Mouse (Mus musculus) heart, adult 2 months (tissue): Measurements from ENCODE around the gene Zg16. TPM values are rescaled to one million over a fixed set of nuclear protein-coding genes. Genes with fewer than 3 reads are reported as not detected.

ENCODE experiments used
- DNase-seq, 2 experiments: peaks; one replicate each; pipeline ENCODE4 v3.0.0; 2021
- H3K27ac ChIP-seq: fragments of 200-600 bp; 2 replicates; pipeline ENCODE4 v1.8.1; 2022
- H3K27me3 ChIP-seq: fragments of 200-500 bp; 2 replicates; pipeline ENCODE4 v1.6.1; 2012; ENCODE audit warnings: mild to moderate bottlenecking, low read length, inconsistent platforms, mixed read lengths; ENCODE audit not compliant: control insufficient read depth, insufficient read depth
- H3K36me3 ChIP-seq: fragments of 200-500 bp; 2 replicates; pipeline ENCODE4 v1.6.1; 2012; ENCODE audit warnings: low read length, inconsistent platforms; ENCODE audit not compliant: control insufficient read depth, insufficient read depth
- H3K4me1 ChIP-seq: fragments of 200-500 bp; 2 replicates; pipeline ENCODE4 v1.6.1; 2011; ENCODE audit warnings: low read length; ENCODE audit not compliant: control insufficient read depth, insufficient read depth
- H3K4me3 ChIP-seq: fragments of 200-600 bp; 2 replicates; pipeline ENCODE4 v1.8.1; 2022
- H3K79me2 ChIP-seq: fragments of 200-500 bp; replicated peaks from 2 replicates; pipeline ENCODE4 v1.6.1; 2012; ENCODE audit warnings: mild to moderate bottlenecking, inconsistent platforms, low read length, moderate library complexity, mixed read lengths; ENCODE audit not compliant: control insufficient read depth, insufficient read depth
- H3K9ac ChIP-seq: fragments of 200-500 bp; 2 replicates; pipeline ENCODE4 v1.6.1; 2012; ENCODE audit warnings: low read depth, mild to moderate bottlenecking, control low read depth, inconsistent platforms, low read length, mixed read lengths
- CTCF ChIP-seq: fragments of 200-600 bp; IDR thresholded peaks from 2 replicates; pipeline ENCODE4 v1.8.1; 2022; ENCODE audit warnings: antibody characterized with exemption, mild to moderate bottlenecking, moderate library complexity
- EP300 ChIP-seq: fragments of 200-500 bp; IDR thresholded peaks from 2 replicates; pipeline ENCODE4 v1.6.1; 2011; ENCODE audit warnings: low read depth, low read length, control low read depth; ENCODE audit not compliant: insufficient read depth
- POLR2A ChIP-seq: fragments of 200-500 bp; IDR thresholded peaks from 2 replicates; pipeline ENCODE4 v1.6.1; 2011; ENCODE audit warnings: mild to moderate bottlenecking, low read depth, low read length, control low read depth; ENCODE audit not compliant: insufficient read depth
- WGBS: fragments of 180-500 bp; shearing (Covaris S2); methylation state at CpG from one replicate; pipeline ENCODE4 v1.1.7; 2018; 5-methylcytosine and 5-hydroxymethylcytosine counted together
- intact Hi-C: fragments of 180-260 bp; cut with DNase I; formaldehyde crosslinking; loops from one replicate; pipeline ENCODE4 v1.15.1; 2025
- polyA plus RNA-seq: library from polyadenylated mRNA; depleted of rRNA; stranded (reverse); fragments of >200 nt; gene quantifications from 2 replicates; pipeline ENCODE4 v1.2.3, GENCODE M21; 2012
- total RNA-seq, 2 experiments: library from RNA; stranded (reverse); gene quantifications; 2 replicates each; pipeline ENCODE4 v1.2.3; 2021

Gene Zg16
- total and polyA plus RNA-seq, 3 experiments: not detected

DNA sequence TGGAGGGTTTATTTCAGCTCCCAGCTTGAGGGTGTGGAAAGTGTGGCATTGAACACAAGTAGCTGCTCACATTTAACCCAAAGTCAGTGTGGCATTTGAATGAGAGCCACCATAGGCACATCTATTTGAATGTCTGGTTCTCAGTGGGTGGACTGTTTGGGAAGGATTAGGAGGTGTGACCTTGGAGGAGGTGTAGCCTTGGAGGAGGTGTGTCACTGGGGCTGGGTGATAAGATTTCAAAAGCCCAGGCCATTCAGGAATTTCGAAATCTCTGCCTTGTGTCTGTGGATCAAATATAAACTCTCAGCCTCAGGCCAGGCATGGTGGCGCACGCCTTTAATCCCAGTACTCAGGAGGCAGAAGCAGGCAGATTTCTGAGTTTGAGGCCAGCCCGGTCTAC, 11.8 kb upstream of the Zg16 start:
- peaks cover under 1% of the 10 kb centered on the region; the same call in 1 of the 2 replicates for H3K4me1 ChIP-seq
- H3K79me2 ChIP-seq: no peaks in the 10 kb centered on the region
- H3K36me3 ChIP-seq: no peaks in the 10 kb centered on the region
- DNase-seq: no peak
- 89% methylated on average over 4 of the region's 4 CpGs for WGBS
- intact Hi-C loops: no loop called here
- H3K4me3 ChIP-seq: no peak overlapping the region
- H3K9ac ChIP-seq: no peak overlapping the region
- H3K27ac ChIP-seq: no peak overlapping the region
- H3K27me3 ChIP-seq: no peaks in the 10 kb centered on the region
- TF ChIP-seq EP300 (no peak), CTCF (no peak), POLR2A (no peak)

DNA sequence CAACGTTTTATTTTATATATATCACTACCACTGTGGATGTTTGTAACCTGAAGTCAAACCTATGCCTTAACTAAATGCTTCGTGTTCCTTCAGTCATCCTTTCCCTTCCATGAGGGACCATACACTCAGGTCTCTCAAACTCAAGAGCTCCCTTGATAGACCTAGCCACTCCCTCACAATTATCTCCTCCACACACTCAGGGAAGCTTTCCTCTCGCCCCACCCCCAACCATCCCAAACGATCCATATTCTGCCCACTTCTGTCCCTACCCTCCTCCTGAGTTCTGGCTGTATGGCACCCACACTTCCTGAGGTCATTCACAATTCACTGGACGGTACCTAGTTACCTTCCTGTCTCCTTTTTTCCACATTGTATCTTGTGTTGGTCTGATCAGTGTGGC, 11.4 kb upstream of the Zg16 start:
- Histone ChIP-seq H3K9ac (no peak overlapping the region), H3K27me3 (no peaks in the 10 kb centered on the region), H3K27ac (no peak overlapping the region), H3K4me3 (no peak overlapping the region), H3K4me1 (no peaks in the 10 kb centered on the region), H3K36me3 (no peaks in the 10 kb centered on the region), H3K79me2 (no peaks in the 10 kb centered on the region)
- WGBS: 77% methylated on average over 5 of the region's 5 CpGs
- intact Hi-C loops: no loop called here
- TF ChIP-seq CTCF (no peak), EP300 (no peak), POLR2A (no peak)
- no peak for DNase-seq

DNA sequence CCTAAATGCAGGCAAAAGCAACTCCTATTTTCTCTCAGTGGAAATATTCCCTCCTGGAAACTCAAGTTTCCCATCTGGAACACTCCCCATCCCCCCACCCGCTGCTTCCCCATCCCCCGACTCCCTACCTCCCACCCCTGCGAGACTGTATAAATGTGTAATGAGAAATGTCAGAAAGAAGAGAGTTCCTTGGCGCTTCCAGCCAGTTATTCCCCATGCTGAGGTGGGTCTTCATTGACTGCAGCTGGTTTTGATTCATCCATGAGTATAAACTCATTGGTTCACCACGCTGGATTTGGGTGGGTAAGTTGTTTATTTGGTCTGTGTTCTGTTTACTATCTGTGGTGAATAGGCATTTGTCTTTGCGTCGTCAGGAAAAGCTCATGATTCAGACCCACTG, 9.3 kb upstream of the Zg16 start:
- Histone ChIP-seq H3K4me3 (no peak overlapping the region), H3K27me3 (no peaks in the 10 kb centered on the region), H3K79me2 (no peaks in the 10 kb centered on the region), H3K36me3 (no peaks in the 10 kb centered on the region), H3K27ac (no peak overlapping the region), H3K4me1 (no peaks in the 10 kb centered on the region), H3K9ac (no peak overlapping the region)
- 79% methylated on average over 7 of the region's 7 CpGs for WGBS
- DNase-seq: no peak
- TF ChIP-seq EP300 (no peak), POLR2A (no peak), CTCF (no peak)
- intact Hi-C loops: no loop called here

DNA sequence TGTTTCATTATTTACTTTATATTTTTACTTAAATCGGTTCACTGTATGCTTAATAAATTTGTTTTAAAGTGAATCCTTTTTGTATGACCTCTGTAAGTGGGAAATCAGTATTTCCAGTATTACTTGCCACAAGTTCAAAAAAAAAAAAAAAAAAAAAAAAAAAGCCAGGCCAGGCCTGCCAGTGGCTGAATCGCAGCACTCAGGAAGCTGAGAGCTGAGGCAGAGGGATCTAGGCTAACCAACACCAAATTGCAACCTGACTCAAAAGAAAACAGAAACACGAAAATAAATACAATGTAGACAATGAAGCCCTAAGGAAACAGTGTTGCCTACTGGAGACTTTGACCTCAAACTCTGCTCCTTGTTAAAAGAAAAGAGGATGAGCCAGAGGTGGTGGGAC, 6.8 kb upstream of the Zg16 start:
- TF ChIP-seq CTCF (no peak), EP300 (no peak), POLR2A (no peak)
- 73% methylated on average over 3 of the region's 3 CpGs for WGBS
- intact Hi-C loops: no loop called here

DNA sequence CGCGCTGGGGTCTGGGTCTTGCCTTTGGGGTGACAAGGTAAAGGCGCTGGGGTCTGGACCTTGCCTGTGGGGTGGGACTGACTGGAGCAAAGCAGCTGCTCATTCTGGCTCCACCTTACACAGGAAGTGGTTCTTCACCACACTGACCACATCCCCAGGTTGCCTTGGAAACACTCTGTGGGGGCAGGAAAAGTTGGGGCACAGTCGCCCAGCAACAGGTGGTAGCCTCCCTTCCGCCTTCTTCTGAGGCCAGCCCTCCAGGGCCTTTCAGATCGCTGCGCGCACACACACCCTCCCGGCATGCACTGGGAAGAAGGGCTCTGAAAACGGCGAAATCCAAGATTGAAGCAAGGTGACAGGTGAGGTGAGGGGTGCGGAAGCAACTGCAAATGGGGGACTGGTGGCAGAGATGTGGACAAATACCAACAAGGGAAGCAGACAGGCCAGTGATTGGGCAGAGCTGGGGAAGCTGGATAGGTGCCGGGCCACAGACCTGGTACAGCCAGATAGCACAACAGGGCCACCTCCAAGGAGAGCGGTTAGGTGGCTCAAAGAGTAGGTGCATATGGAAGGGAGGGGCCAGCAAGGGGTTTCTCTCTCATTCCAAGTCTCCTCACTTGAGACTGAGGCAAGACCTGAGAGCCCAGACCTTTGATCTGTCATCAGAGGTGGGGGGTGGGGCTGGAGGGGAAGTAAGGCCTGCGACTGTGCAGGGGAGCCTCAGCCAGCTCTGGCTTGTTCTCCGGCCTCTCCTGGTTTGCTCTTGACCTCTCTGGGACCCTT, 4.2 kb upstream of the Zg16 start, which contains the start of gene AI467606:
Gene AI467606, plus strand, starts transcription at position 246 of the 783 bp plus-strand sequence.
- 65% methylated on average over 16 of the region's 16 CpGs for WGBS
- no peaks in the 10 kb centered on the region for H3K79me2 ChIP-seq
- no peak within 1 kb of the TSS for H3K27ac ChIP-seq
- intact Hi-C loops: no loop called here
- peak within 1 kb of the TSS; percentile 43 for H3K9ac ChIP-seq
- H3K4me1 ChIP-seq: no peaks in the 10 kb centered on the region
- no peak for TF ChIP-seq EP300
- TF ChIP-seq POLR2A: 0 out of 2 replicates have a peak, but pooled peaks have one; percentile 49
- H3K36me3 ChIP-seq: no peaks in the 10 kb centered on the region
- no peaks in the 10 kb centered on the region for H3K27me3 ChIP-seq
- H3K4me3 ChIP-seq: no peak within 1 kb of the TSS
- DNase-seq: peak; percentile 69 to 86

More for the DNA sequence above, 6.8 kb upstream of the Zg16 start:
- Histone ChIP-seq H3K79me2 (no peaks in the 10 kb centered on the region), H3K27ac (no peak overlapping the region), H3K27me3 (no peaks in the 10 kb centered on the region), H3K4me1 (no peaks in the 10 kb centered on the region), H3K9ac (no peak overlapping the region), H3K36me3 (no peaks in the 10 kb centered on the region), H3K4me3 (no peak overlapping the region)
- no peak for DNase-seq
